Comparison of ENCODE assay signal across 11 mouse cellular contexts in genomic region chr1:88752332-88752731, GRCm38 (mm10). TPM values are rescaled to one million over a fixed set of nuclear protein-coding genes. Genes with fewer than 3 reads are reported as not detected.
DNase-seq lines count a peak whose midpoint lies in the region; ATAC-seq lines count a peak whose summit lies in the region.
"Had no signal": no experiment of that assay in that cellular context is flagged by ENCODE, and none has a peak within 500 bp of the region (broad histone marks: within the 10 kb centered on the region; RNA-seq: fewer than 3 reads in every experiment).

No protein-coding gene starts in this region.

- H3K4me1 ChIP-seq in forebrain, embryonic 14.5 days (ENCODE audit: control insufficient read depth, insufficient read depth, low read length) = peaks cover 6% of the 10 kb centered on the region
- H3K4me1 ChIP-seq in stomach, embryonic 16.5 days (ENCODE audit: control insufficient read depth, insufficient read depth, low read length) = peaks cover 9% of the 10 kb centered on the region
- H3K4me1 ChIP-seq in heart, embryonic 10.5 days = 0 out of 2 replicates have a peak, but pooled peaks cover 7% of the 10 kb centered on the region

- H3K9me3 ChIP-seq in forebrain, embryonic 14.5 days (replicated peaks; ENCODE audit: control insufficient read depth, low read length) = no peaks in the 10 kb centered on the region
- H3K9me3 ChIP-seq in stomach, embryonic 16.5 days (replicated peaks; ENCODE audit: control insufficient read depth, low read length) = no peaks in the 10 kb centered on the region
- H3K9me3 ChIP-seq in heart, embryonic 10.5 days = no peaks in the 10 kb centered on the region; the same call in 1 of the 2 replicates
- H3K9me3 ChIP-seq: embryonic facial prominence, embryonic 15.5 days; limb, embryonic 15.5 days; stomach, embryonic 15.5 days had no signal

- ATAC-seq in forebrain, embryonic 14.5 days = peak; percentile 81
- 0 out of 2 replicates have a peak, but pooled peaks have one; percentile 19 for ATAC-seq in stomach, embryonic 16.5 days (ENCODE audit: insufficient read depth, low FRiP score)

- DNase-seq in cerebellum, postnatal 14 days = peak; percentile 52 to 54
- no peak for DNase-seq in cerebellum, adult 18-20 months
- peak; percentile 36 for DNase-seq in 3134 (ENCODE audit: extremely low read depth, insufficient read length, low spot score)
- peak; percentile 89 for DNase-seq in forebrain, embryonic 14.5 days (ENCODE audit: low spot score)
- peak; percentile 39 for DNase-seq in left cerebral cortex, postnatal 4 days
- DNase-seq in heart, embryonic 10.5 days (ENCODE audit: low spot score) = no peak
- no peak for DNase-seq in cerebellum, adult 11-12 months

- no peaks in the 10 kb centered on the region for H3K36me3 ChIP-seq in forebrain, embryonic 14.5 days (ENCODE audit: control insufficient read depth, insufficient read depth, low read length)
- H3K36me3 ChIP-seq in stomach, embryonic 16.5 days (ENCODE audit: control insufficient read depth, insufficient read depth, low read length) = no peaks in the 10 kb centered on the region
- H3K36me3 ChIP-seq in heart, embryonic 10.5 days = no peaks in the 10 kb centered on the region
- H3K36me3 ChIP-seq: embryonic facial prominence, embryonic 15.5 days; limb, embryonic 15.5 days; stomach, embryonic 15.5 days had no signal

- intact Hi-C loops in left cerebral cortex, postnatal 4 days (cut with DNase I) = loop anchor here (5.0 to 10.0 kb wide), 3 partner anchors 320 to 882 kb away; partner anchors contain the start of gene Sh3bp4

- no peaks in the 10 kb centered on the region for H3K27me3 ChIP-seq in forebrain, embryonic 14.5 days (replicated peaks; ENCODE audit: control insufficient read depth, insufficient read depth, low read length)
- H3K27me3 ChIP-seq in stomach, embryonic 16.5 days (ENCODE audit: control insufficient read depth, insufficient read depth, low read length) = no peaks in the 10 kb centered on the region
- H3K27me3 ChIP-seq in heart, embryonic 10.5 days (ENCODE audit: insufficient read depth, poor library complexity, severe bottlenecking) = no peaks in the 10 kb centered on the region
- H3K27me3 ChIP-seq: embryonic facial prominence, embryonic 15.5 days; limb, embryonic 15.5 days; stomach, embryonic 15.5 days had no signal

- no peak overlapping the region for H3K4me2 ChIP-seq in forebrain, embryonic 14.5 days (ENCODE audit: low read length)
- H3K4me2 ChIP-seq in stomach, embryonic 16.5 days (ENCODE audit: low read depth, low read length) = no peak overlapping the region
- H3K4me2 ChIP-seq: embryonic facial prominence, embryonic 15.5 days; limb, embryonic 15.5 days; stomach, embryonic 15.5 days had no signal

- no peak overlapping the region for H3K27ac ChIP-seq in forebrain, embryonic 14.5 days (ENCODE audit: low read depth, low read length)
- no peak overlapping the region for H3K27ac ChIP-seq in stomach, embryonic 16.5 days (ENCODE audit: low read length)
- no peak overlapping the region for H3K27ac ChIP-seq in heart, embryonic 10.5 days
- H3K27ac ChIP-seq: embryonic facial prominence, embryonic 15.5 days; limb, embryonic 15.5 days; stomach, embryonic 15.5 days had no signal

- 16% methylated on average over 5 of the region's 5 CpGs for WGBS in forebrain, embryonic 14.5 days
- WGBS in stomach, embryonic 16.5 days = 6% methylated on average over 5 of the region's 5 CpGs
- WGBS in heart, embryonic 10.5 days = 23% methylated on average over 5 of the region's 5 CpGs

- no peak overlapping the region for H3K4me3 ChIP-seq in forebrain, embryonic 14.5 days (ENCODE audit: low read depth, low read length)
- H3K4me3 ChIP-seq in stomach, embryonic 16.5 days (replicated peaks; ENCODE audit: low read length) = no peak overlapping the region
- no peak overlapping the region for H3K4me3 ChIP-seq in heart, embryonic 10.5 days
- H3K4me3 ChIP-seq: embryonic facial prominence, embryonic 15.5 days; limb, embryonic 15.5 days; stomach, embryonic 15.5 days had no signal

- H3K9ac ChIP-seq in forebrain, embryonic 14.5 days (ENCODE audit: low read length) = no peak overlapping the region
- no peak overlapping the region for H3K9ac ChIP-seq in stomach, embryonic 16.5 days (ENCODE audit: low read length)
- H3K9ac ChIP-seq: embryonic facial prominence, embryonic 15.5 days; limb, embryonic 15.5 days; stomach, embryonic 15.5 days had no signal

RNA-seq across cellular contexts. Expression of gene Arl4c, which starts 50.3 kb away (rescaled TPM):
- polyA plus RNA-seq in forebrain, embryonic 14.5 days (2014; fragmentation: Nextera tagmentation; extraction: Ambion mirVana) = 16.3 and 17.4 TPM in 2 replicates
- total RNA-seq in left cerebral cortex, postnatal 4 days (2021) = 10 to 100 TPM; 82.8 to 83.3 TPM
- 6.6 and 6.9 TPM in 2 replicates for polyA plus RNA-seq in stomach, embryonic 16.5 days (2015; fragmentation: Nextera tagmentation; extraction: Ambion mirVana)
- 9.2 and 16.0 TPM in 2 replicates for polyA plus RNA-seq in heart, embryonic 10.5 days (2016; fragmentation: Nextera tagmentation; extraction: Ambion mirVana)

Comparison
In these comparisons a context has a peak if more than half of its experiments do, and no peak if none do; other contexts are left out.
1. DNase-seq: peak in cerebellum, postnatal 14 days (2 of 2), 3134 (single experiment), forebrain, embryonic 14.5 days (single experiment) and left cerebral cortex, postnatal 4 days (single experiment); none in cerebellum, adult 18-20 months (0 of 2), heart, embryonic 10.5 days (single experiment) and cerebellum, adult 11-12 months (single experiment).